Mouse (Mus musculus): Measurements from ENCODE around the gene Spic. TPM values are rescaled to one million over a fixed set of nuclear protein-coding genes. Genes with fewer than 3 reads are reported as not detected.

The Spic gene
- polyA plus RNA-seq (2012; rRNA removed), result 7.4 and 9.1 TPM in 2 replicates

GRCm38 (mm10) chr10:88684925-88685324 lies at the start of gene Spic:
Gene Spic (minus strand): TSS chr10:88685015.

GRCm38 (mm10) chr10:88730571-88731495 lies 46.0 kb upstream of the Spic start, which contains the start of gene Arl1:
Gene Arl1 (plus strand): TSS chr10:88730858.

Other genes starting within 250 kb of the Spic start
- gene Sycp3, start 225.4 kb downstream of the Spic start, polyA plus RNA-seq (2012; rRNA removed), result 0.02 TPM in 1 of 2 replicates, not detected in the other
- 1.9 and 2.0 TPM in 2 replicates for gene Chpt1, start 180.9 kb downstream of the Spic start, polyA plus RNA-seq (2012; rRNA removed)
- 0.07 and 0.30 TPM in 2 replicates for gene Mybpc1, start 79.9 kb downstream of the Spic start, polyA plus RNA-seq (2012; rRNA removed)
- gene Arl1, start 45.8 kb upstream of the Spic start, polyA plus RNA-seq (2012; rRNA removed), result 43.1 and 43.5 TPM in 2 replicates
- gene Utp20, start 141.8 kb upstream of the Spic start, polyA plus RNA-seq (2012; rRNA removed), result 3.7 and 4.3 TPM in 2 replicates
- not detected in 2 replicates for gene Slc5a8, start 201.0 kb upstream of the Spic start, polyA plus RNA-seq (2012; rRNA removed)

All from liver, embryonic 18 days (tissue).